ENCODE assay signal across 10 mouse cellular contexts in genomic region chr8:124739268-124739667, GRCm38 (mm10). TPM values are rescaled to one million over a fixed set of nuclear protein-coding genes. Genes with fewer than 3 reads are reported as not detected.
DNase-seq lines count a peak whose midpoint lies in the region; ATAC-seq and TF ChIP-seq lines count a peak whose summit lies in the region.
"Had no signal": no experiment of that assay in that cellular context is flagged by ENCODE, and none has a peak within 500 bp of the region (broad histone marks: within the 10 kb centered on the region; RNA-seq: fewer than 3 reads in every experiment).

No protein-coding gene starts in this region.

- no peak overlapping the region for H3K27ac ChIP-seq in liver, embryonic 14.5 days
- H3K27ac ChIP-seq: embryonic facial prominence, embryonic 15.5 days; limb, embryonic 13.5 days had no signal

- no peaks in the 10 kb centered on the region for H3K27me3 ChIP-seq in liver, embryonic 14.5 days (ENCODE audit: control insufficient read depth, insufficient read depth, low read length)
- H3K27me3 ChIP-seq: embryonic facial prominence, embryonic 15.5 days; limb, embryonic 13.5 days had no signal

- no peak overlapping the region for H3K4me3 ChIP-seq in liver, embryonic 14.5 days (ENCODE audit: insufficient read depth in 1 of 2, low read depth in 2 of 2, low read length in 2 of 2)
- H3K4me3 ChIP-seq: embryonic facial prominence, embryonic 15.5 days; limb, embryonic 13.5 days had no signal

- H3K36me3 ChIP-seq in liver, embryonic 14.5 days (replicated peaks; ENCODE audit: control insufficient read depth, insufficient read depth, low read depth) = no peaks in the 10 kb centered on the region

- TF ChIP-seq CTCF in liver, embryonic 14.5 days (IDR thresholded peaks at IDR 0.05; ENCODE audit: low read depth) = peak; percentile 67

- WGBS in liver, embryonic 14.5 days (ENCODE audit: insufficient replicate concordance) = 66% methylated on average over 1 of the region's 1 CpGs

- H3K4me2 ChIP-seq in liver, embryonic 14.5 days (ENCODE audit: low read depth) = no peak overlapping the region
- H3K4me2 ChIP-seq: embryonic facial prominence, embryonic 15.5 days; limb, embryonic 13.5 days had no signal

- TF ChIP-seq EP300 in liver, embryonic 14.5 days (IDR thresholded peaks at IDR 0.05; ENCODE audit: low read depth) = no peak

- H3K4me1 ChIP-seq in liver, embryonic 14.5 days (replicated peaks; ENCODE audit: control insufficient read depth in 2 of 2, insufficient read depth in 2 of 2, low read length in 1 of 2) = peaks cover 0 to 3% of the 10 kb centered on the region in 2 experiments; a peak in 1 of 4 replicates
- H3K4me1 ChIP-seq: embryonic facial prominence, embryonic 15.5 days; limb, embryonic 13.5 days had no signal

- H3K9me3 ChIP-seq in liver, embryonic 14.5 days (ENCODE audit: control insufficient read depth, low read length) = no peaks in the 10 kb centered on the region
- H3K9me3 ChIP-seq: embryonic facial prominence, embryonic 15.5 days; limb, embryonic 13.5 days had no signal

- no peak overlapping the region for H3K9ac ChIP-seq in liver, embryonic 14.5 days (replicated peaks)
- H3K9ac ChIP-seq: embryonic facial prominence, embryonic 15.5 days; limb, embryonic 13.5 days had no signal

- no peak for DNase-seq in liver, embryonic 14.5 days (ENCODE audit: low read depth in 3 of 3, low spot score in 3 of 3)
- DNase-seq in liver = no peak
- DNase-seq in Muller cell, postnatal 12 days (ENCODE audit: inconsistent ontology term) = peak; percentile 20
- peak; percentile 47 to 66 for DNase-seq in cerebellum, postnatal 25 days
- DNase-seq in heart, postnatal 36 days = no peak
- no peak for DNase-seq in ovary, postnatal 14 days (ENCODE audit: low spot score)

- intact Hi-C loops in heart, postnatal 36 days (cut with DNase I) = loop anchor here (1.0 to 10.0 kb wide), 2 partner anchors 88 to 296 kb away; no protein-coding TSS in a partner anchor

- no peak for ATAC-seq in liver, embryonic 14.5 days (ENCODE audit: insufficient read depth)
- ATAC-seq in neutrophil, adult 5-6 weeks (ENCODE audit: extremely low read depth, insufficient number of reproducible peaks, low FRiP score, poor library complexity, severe bottlenecking) = peak; percentile 46
- no peak for ATAC-seq in monocyte, adult 5-6 weeks (replicated peaks; ENCODE audit: insufficient number of reproducible peaks, low FRiP score, low TSS enrichment, poor library complexity, severe bottlenecking)

RNA-seq across cellular contexts. Expression of gene Fam89a, which starts 12.4 kb away (rescaled TPM):
- 2.0 and 2.2 TPM in 2 replicates for polyA plus RNA-seq in liver, embryonic 14.5 days (2012; rRNA removed)
- polyA plus RNA-seq in liver, embryonic 14.5 days (2014; fragmentation: Nextera tagmentation; extraction: Ambion mirVana) = 2.5 and 2.7 TPM in 2 replicates
- total RNA-seq in neutrophil, adult 5-6 weeks (2017) = not detected in 2 replicates
- 1 to 10 TPM in 1 of 2 experiments, under 1 TPM in 1; 0.75 to 1.6 TPM for total RNA-seq in heart, postnatal 36 days (2021)
- total RNA-seq in monocyte, adult 5-6 weeks (2017) = 0.95 to 1.1 TPM in 2 of 3 replicates, not detected in the other

RNA-seq across cellular contexts. Expression of gene Arv1, which starts 17.3 kb away (rescaled TPM):
- 5.5 and 6.0 TPM in 2 replicates for polyA plus RNA-seq in liver, embryonic 14.5 days (2012; rRNA removed)
- 4.2 and 5.1 TPM in 2 replicates for polyA plus RNA-seq in liver, embryonic 14.5 days (2014; fragmentation: Nextera tagmentation; extraction: Ambion mirVana)
- 9.1 and 12.9 TPM in 2 replicates for total RNA-seq in neutrophil, adult 5-6 weeks (2017)
- total RNA-seq in heart, postnatal 36 days (2021) = 1 to 10 TPM; 3.6 to 5.6 TPM
- 1.0 to 2.9 TPM in 2 of 3 replicates, not detected in the other for total RNA-seq in monocyte, adult 5-6 weeks (2017)

RNA-seq across cellular contexts. Expression of gene Ttc13, which starts 17.5 kb away (rescaled TPM):
- polyA plus RNA-seq in liver, embryonic 14.5 days (2012; rRNA removed) = 7.3 and 12.0 TPM in 2 replicates
- 18.3 and 19.4 TPM in 2 replicates for polyA plus RNA-seq in liver, embryonic 14.5 days (2014; fragmentation: Nextera tagmentation; extraction: Ambion mirVana)
- total RNA-seq in neutrophil, adult 5-6 weeks (2017) = 60.0 and 63.4 TPM in 2 replicates
- 10 to 100 TPM; 16.7 to 17.4 TPM for total RNA-seq in heart, postnatal 36 days (2021)
- 14.5 to 74.3 TPM (median 26.1 TPM) in 3 replicates for total RNA-seq in monocyte, adult 5-6 weeks (2017)

RNA-seq across cellular contexts. Expression of gene Trim67, which starts 53.6 kb away (rescaled TPM):
- 0.03 and 0.11 TPM in 2 replicates for polyA plus RNA-seq in liver, embryonic 14.5 days (2012; rRNA removed)
- 0.03 and 0.05 TPM in 2 replicates for polyA plus RNA-seq in liver, embryonic 14.5 days (2014; fragmentation: Nextera tagmentation; extraction: Ambion mirVana)
- total RNA-seq in neutrophil, adult 5-6 weeks (2017) = not detected in 2 replicates
- under 1 TPM; 0.36 to 0.68 TPM for total RNA-seq in heart, postnatal 36 days (2021)
- not detected in 3 replicates for total RNA-seq in monocyte, adult 5-6 weeks (2017)

Comparison
In these comparisons a context has a peak if more than half of its experiments do, and no peak if none do; other contexts are left out.
1. DNase-seq: peak in Muller cell, postnatal 12 days (single experiment) and cerebellum, postnatal 25 days (2 of 2); none in liver, embryonic 14.5 days (0 of 3), liver (single experiment), heart, postnatal 36 days (0 of 2) and ovary, postnatal 14 days (single experiment).